Mouse (Mus musculus) testis, postnatal 14 days (tissue): ENCODE results near the gene Mcub.

Experiments used
- DNase-seq: peaks from one replicate; pipeline ENCODE4 v3.0.0; 2021; ENCODE audit warnings: low spot score

Gene Mcub

DNA sequence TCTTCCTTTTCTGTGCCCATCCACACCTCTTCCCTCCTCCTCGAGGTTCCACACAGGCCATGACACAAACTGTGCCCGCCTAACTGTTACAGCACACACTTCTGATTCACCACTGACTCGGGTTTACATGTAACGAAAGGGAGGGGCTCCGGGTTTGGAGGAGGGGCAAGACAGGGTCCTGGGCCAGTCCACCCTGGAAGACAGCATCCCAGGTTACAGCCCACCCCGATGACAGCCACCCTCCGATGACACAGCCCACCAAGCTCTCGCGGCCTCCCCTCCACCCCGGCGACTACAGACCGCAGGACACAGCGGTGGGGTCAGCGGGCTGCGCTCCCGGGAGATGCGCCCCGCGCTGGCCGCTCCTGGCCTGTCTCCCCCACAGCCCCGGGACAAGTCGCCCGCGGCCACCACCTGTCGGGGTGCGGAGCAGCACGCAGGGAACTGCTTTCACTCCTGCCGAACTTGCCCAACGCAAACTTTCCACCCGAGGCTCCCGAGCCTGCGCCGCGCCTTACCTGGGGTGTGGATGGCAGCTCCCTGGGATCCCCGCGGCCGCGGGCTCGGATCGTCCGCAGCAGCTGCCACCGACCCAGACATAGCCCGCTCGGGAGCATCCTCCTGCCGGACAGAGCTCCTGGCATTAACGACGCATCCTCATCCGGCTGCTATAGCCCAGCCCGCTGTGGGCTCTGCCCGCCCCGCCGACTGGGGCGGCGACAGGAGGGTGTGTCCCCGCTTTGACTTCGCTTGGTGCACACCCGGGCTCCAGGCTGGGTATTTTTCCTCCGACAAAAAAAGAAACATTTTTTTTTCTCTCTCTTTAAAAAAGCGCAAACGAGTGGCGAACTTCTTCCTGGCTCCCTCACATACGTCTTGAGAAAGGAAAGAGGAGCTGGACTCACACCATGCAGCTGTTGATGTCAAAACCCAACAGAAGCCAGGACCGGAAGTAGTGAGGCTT lies at the start of gene Mcub:
Gene Mcub, minus strand, starts transcription at position 775 of the 964 bp plus-strand sequence.
- no peak for DNase-seq

DNA sequence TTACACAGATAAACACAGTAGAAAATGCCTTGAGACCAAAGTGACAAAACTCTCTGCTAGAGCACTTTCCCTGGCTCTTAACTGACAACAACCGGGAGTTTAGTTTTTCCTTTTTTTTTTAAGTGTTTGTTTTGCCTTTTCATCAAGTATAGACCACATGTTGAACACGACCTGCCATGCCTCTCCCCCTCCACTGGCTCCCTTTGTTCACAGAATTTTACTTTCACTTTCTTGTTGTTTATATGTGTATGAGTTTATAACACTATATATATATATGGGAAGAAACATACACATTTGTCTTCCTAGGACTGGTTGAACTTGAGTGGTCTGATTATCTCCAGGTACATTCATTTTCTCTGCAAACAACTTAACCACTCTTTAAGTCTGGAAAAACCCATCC lies 42.9 kb upstream of the Mcub start:
- DNase-seq, result no peak

GRCm38 (mm10) chr3:130011236-130011635 lies 41.2 kb upstream of the Mcub start:
- no peak for DNase-seq

DNA sequence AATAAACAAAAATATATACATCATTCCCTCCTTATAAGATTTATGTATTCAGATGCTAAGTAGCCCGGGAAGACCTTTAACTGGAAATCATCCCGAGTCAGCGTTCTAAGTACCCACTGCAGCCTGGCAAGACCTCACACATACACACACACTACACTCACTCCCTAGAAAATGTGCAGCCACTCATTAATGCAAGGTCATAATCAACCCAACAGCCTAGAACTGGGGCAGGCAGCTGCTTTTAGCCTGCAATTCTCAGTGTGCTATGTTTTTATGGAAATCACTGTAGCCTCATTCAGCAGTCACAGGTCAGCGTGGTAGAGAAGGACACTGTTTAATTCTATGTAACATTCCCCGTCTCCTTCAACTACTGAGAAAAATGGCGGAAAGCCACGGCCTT lies 36.1 kb upstream of the Mcub start:
- DNase-seq, result no peak

- DNase-seq, result no peak
Observed at GRCm38 (mm10) chr3:130000926-130001325, 30.9 kb upstream of the Mcub start.

DNA sequence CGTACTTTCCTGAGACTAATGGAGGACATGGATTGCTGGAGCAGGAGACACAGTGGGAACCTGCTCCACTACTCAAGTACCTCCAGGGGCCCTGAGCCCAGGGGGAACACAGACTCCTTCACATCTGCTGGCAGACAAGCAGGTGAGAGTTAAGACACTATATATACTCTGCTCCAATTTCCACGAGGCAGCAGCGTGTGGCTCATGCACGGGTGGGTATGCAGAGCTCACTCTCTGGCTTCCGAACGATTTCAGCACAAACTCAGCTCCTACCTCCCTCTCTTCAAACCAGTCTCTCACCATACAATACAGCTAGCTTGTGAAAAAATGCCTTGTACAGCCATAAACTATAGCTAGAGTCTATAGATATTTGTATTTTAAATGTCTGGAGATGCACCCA lies 28.5 kb upstream of the Mcub start:
- DNase-seq, result no peak

DNA sequence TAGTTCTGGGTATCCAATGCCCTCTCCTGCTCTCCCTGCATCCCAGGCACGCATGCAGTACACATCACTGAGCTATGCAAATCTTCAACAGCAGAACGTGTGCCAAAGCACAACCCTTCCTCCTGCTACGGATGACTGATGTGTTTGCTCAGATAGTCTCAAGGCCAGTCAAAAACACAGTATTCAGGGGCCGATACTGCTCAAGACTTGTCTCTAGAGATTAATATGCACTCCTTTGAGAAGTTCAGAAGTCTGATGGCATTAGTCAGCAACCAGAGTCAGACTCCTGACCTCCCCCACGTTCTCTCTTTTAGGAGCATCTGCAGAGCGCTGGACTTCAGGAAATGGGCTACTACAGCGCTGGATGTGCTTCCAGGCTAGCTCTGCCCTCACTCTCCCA lies 28.0 kb upstream of the Mcub start:
- peak; percentile 31 for DNase-seq

DNA sequence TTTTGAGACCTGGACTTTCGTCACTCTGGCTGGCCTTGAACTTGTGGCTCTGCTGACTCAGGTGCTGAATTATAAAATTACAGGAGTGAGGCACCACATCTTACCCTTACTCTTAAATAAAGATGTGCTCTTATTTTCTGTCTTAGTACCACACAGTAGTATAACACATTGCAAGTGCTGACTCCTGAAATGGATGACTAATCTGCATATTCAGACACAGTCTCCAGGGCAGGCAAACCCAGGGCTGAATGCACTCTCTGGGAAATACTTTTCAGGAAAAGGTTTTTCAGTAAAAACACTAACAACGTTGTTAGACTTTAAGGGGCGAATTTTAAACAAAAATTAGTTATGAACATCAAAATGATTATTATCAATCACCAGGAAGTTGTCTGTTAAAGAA lies 27.3 kb upstream of the Mcub start:
- no peak for DNase-seq

- no peak for DNase-seq
Observed at GRCm38 (mm10) chr3:129987297-129987696, 17.3 kb upstream of the Mcub start.

GRCm38 (mm10) chr3:129985335-129985734 lies 15.3 kb upstream of the Mcub start:
- no peak for DNase-seq

- DNase-seq, result no peak
Observed at GRCm38 (mm10) chr3:129984797-129985196, 14.8 kb upstream of the Mcub start.

DNA sequence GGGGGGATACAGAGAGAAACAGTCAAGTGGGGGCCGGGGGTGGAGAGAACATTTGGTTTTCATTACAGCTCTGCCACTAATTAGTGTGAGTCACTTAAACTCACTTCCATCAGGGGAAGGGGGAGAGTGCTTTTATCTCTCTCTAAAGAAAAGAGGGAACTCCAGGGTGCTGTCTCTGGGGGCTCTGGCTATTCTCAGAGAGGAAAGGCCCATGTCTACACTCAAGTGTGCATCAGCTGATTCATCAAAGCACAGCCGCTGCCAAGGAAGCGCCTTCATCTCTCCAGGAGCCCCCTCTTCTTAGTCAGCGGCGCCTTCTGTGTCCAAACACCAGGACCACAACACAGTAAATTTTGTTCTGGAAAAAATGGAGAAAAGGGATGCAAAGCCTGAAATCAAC lies 12.3 kb upstream of the Mcub start:
- no peak for DNase-seq

- DNase-seq, result no peak
Observed at GRCm38 (mm10) chr3:129981756-129982155, 11.8 kb upstream of the Mcub start.

GRCm38 (mm10) chr3:129979510-129979909 lies 9.5 kb upstream of the Mcub start:
- no peak for DNase-seq

- DNase-seq, result no peak
Observed at GRCm38 (mm10) chr3:129978716-129979115, 8.7 kb upstream of the Mcub start.

GRCm38 (mm10) chr3:129976317-129976716 lies 6.3 kb upstream of the Mcub start:
- DNase-seq, result no peak

- no peak for DNase-seq
Observed at GRCm38 (mm10) chr3:129970529-129971515, 816 bp upstream of the Mcub start.

GRCm38 (mm10) chr3:129969031-129969430 lies 975 bp downstream of the Mcub start:
- no peak for DNase-seq

DNA sequence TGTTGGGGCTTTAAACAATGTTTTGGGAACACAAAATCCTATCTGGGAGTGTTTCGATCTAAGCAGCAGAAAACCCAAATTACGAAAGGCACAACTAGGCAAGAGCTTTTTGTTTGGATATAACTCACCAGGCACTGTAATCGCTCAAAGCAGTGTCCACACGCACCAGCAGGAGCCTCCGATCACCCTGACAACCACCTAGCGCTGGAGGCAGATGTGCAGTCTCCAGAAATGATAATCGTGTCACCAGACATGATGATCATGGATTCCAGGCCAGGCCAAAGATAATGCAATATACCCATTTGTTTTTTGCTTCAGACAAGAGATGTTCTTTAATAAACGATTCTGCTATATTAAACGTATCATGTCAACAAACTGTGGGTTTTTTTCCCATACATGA lies 2.1 kb downstream of the Mcub start:
- DNase-seq, result no peak

DNA sequence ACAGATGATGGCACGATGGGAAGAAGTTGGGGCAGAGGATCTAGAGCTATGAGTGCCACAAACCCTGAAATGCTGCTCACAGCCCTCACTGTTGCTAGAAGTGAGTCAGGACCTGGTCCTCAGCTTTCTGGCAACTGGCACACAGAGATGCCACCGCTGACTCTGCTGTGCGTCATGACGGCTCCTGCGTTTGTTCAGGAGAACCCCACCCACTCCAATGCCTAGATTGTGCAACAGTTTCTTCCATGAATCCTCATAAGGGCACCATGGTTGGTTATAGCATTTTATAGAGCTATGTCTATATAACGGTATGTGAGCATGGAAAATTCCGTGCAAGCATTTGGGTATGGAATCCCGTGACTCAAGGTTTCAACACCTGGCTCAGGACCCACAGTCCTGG lies 5.3 kb downstream of the Mcub start:
- DNase-seq, result no peak

- no peak for DNase-seq
Observed at GRCm38 (mm10) chr3:129962533-129962932, 7.5 kb downstream of the Mcub start.

GRCm38 (mm10) chr3:129953296-129953695 lies 16.7 kb downstream of the Mcub start:
- no peak for DNase-seq
